Mouse (Mus musculus): ENCODE results near the gene N4bp2.
"Not testable (repeated sequence)": the region's sequence is repeated elsewhere in the genome, so short reads cannot be mapped to it uniquely, and the experiment has no call there.

DNA sequence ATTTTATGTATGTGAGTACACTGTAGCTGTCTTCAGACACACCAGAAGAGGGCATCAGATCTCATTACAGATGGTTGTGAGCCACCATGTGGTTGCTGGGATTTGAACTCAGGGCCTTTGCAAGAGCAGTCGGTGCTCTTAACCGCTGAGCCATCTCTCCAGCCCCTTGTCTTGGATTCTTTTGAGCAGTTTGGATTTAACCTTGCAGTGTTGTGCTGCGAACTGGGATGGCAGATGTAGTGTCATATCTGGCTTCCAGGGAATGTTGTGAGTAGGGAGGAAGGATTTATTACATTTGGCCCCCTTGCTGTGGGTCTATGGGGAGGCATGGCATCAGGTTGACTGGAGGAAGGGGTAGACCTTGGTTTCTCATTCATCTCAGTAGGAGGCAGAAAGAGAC is 10.6 kb downstream of the N4bp2 start:
- TF ChIP-seq EP300 (IDR thresholded peaks at IDR 0.05; ENCODE audit: insufficient read depth, low read depth, low read length); CTCF (IDR thresholded peaks at IDR 0.05; ENCODE audit: low read depth, low read length); POLR2A (IDR thresholded peaks at IDR 0.05; ENCODE audit: insufficient read depth, low read length): not testable (repeated sequence)
